In the genomic region with DNA sequence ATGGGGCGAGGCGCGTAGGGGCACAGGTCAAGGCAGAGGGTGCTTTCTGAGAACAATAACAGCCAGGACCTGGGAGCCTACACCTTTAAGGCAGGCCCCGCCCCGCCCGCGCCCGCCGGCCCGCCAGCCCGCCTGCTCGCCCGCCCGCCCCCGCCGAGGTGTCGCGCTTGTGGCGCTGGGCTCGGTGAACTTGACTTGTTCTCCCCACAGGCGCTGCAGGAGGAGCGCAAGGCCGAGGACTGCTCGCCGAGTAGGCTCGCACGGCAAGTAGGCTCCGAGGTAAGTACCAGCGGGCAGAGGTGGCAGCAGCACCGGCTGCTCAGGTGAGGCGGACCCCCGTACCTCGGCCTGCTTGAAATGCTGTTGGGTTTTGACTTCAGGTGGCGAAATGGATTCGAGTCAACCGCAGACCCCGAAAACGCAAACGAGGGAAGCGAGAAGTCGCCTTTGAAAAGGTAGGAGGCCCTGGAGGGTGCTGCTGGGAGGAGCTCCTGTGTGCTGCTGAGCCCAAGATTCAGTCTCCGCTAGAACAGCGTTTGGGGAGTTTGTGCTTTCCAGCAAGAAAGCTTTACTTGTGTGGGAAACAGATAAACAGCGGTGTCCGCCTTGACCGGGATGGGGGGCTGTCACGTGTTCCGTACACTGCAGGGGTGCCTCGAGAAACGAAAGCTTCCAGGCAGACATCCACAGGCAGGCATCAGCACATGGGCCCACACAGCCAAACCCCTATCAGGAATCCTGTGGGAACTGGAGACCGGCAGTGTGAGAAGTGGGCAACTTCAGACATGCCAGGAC, we compare ENCODE assay signal across 7 mouse cellular contexts.
DNase-seq lines count a peak whose midpoint lies in the region; ATAC-seq and TF ChIP-seq lines count a peak whose summit lies in the region.

No protein-coding gene starts in this region.

- peak overlapping the region; percentile 76 for H3K9ac ChIP-seq in intestine, embryonic 15.5 days
- H3K9ac ChIP-seq in limb, embryonic 12.5 days (replicated peaks), result peak overlapping the region; percentile 90
- peak overlapping the region; percentile 83 for H3K9ac ChIP-seq in midbrain, embryonic 13.5 days (replicated peaks)

- no peaks in the 10 kb centered on the region for H3K9me3 ChIP-seq in intestine, embryonic 15.5 days
- H3K9me3 ChIP-seq in limb, embryonic 12.5 days, result no peaks in the 10 kb centered on the region
- no peaks in the 10 kb centered on the region for H3K9me3 ChIP-seq in midbrain, embryonic 13.5 days

- peak overlapping the region; percentile 83 for H3K4me2 ChIP-seq in intestine, embryonic 15.5 days (replicated peaks)
- H3K4me2 ChIP-seq in limb, embryonic 12.5 days, result peak overlapping the region; percentile 89
- H3K4me2 ChIP-seq in midbrain, embryonic 13.5 days (replicated peaks), result peak overlapping the region; percentile 89

- TF ChIP-seq CTCF in small intestine, adult 2 months (IDR thresholded peaks at IDR 0.05; ENCODE audit: extremely low read depth, insufficient read length, insufficient replicate concordance, low read depth, low read length), result no peak

- intact Hi-C loops in gastrocnemius, postnatal 14 days (cut with DNase I; ENCODE audit: low total_unique reads), result loop anchor here (10.0 kb wide), 1 partner anchor 85 kb away; no protein-coding TSS in a partner anchor

- H3K36me3 ChIP-seq in intestine, embryonic 15.5 days, result peaks cover 5% of the 10 kb centered on the region; the same call in 1 of the 2 replicates
- H3K36me3 ChIP-seq in limb, embryonic 12.5 days, result 0 out of 2 replicates have a peak, but pooled peaks cover 4% of the 10 kb centered on the region
- H3K36me3 ChIP-seq in midbrain, embryonic 13.5 days, result no peaks in the 10 kb centered on the region
- H3K36me3 ChIP-seq in small intestine, adult 2 months (ENCODE audit: control insufficient read depth, insufficient read depth, low read length), result 0 out of 2 replicates have a peak, but pooled peaks cover 1% of the 10 kb centered on the region

- peak overlapping the region; percentile 64 for H3K4me3 ChIP-seq in intestine, embryonic 15.5 days (replicated peaks)
- H3K4me3 ChIP-seq in limb, embryonic 12.5 days (replicated peaks), result peak overlapping the region; percentile 81
- H3K4me3 ChIP-seq in midbrain, embryonic 13.5 days (replicated peaks), result peak overlapping the region; percentile 67
- peak overlapping the region; percentile 89 for H3K4me3 ChIP-seq in small intestine, adult 2 months (ENCODE audit: low read depth, low read length)

- WGBS in intestine, embryonic 15.5 days, result under 1% methylated on average over 51 of the region's 51 CpGs
- WGBS in limb, embryonic 12.5 days, result under 1% methylated on average over 51 of the region's 51 CpGs
- under 1% methylated on average over 51 of the region's 51 CpGs for WGBS in midbrain, embryonic 13.5 days
- WGBS in small intestine, adult 2 months, result 1% methylated on average over 51 of the region's 51 CpGs

- peaks cover 26% of the 10 kb centered on the region for H3K4me1 ChIP-seq in intestine, embryonic 15.5 days (replicated peaks)
- H3K4me1 ChIP-seq in limb, embryonic 12.5 days (replicated peaks), result peaks cover 59% of the 10 kb centered on the region
- peaks cover 38% of the 10 kb centered on the region for H3K4me1 ChIP-seq in midbrain, embryonic 13.5 days (replicated peaks)
- H3K4me1 ChIP-seq in small intestine, adult 2 months (ENCODE audit: control insufficient read depth, insufficient read depth, insufficient read length, low read length), result peaks cover 27% of the 10 kb centered on the region

- H3K27ac ChIP-seq in intestine, embryonic 15.5 days, result peak overlapping the region; percentile 96
- peak overlapping the region; percentile 99 for H3K27ac ChIP-seq in limb, embryonic 12.5 days
- H3K27ac ChIP-seq in midbrain, embryonic 13.5 days, result peak overlapping the region; percentile 57
- peak overlapping the region; percentile 98 for H3K27ac ChIP-seq in small intestine, adult 2 months (ENCODE audit: insufficient read depth, low read depth, low read length)

- DNase-seq in ZHBTc4 (ENCODE audit: low read depth, low spot score), result peak; percentile 89
- peak; percentile 83 to 89 for DNase-seq in cerebellum, postnatal 36 days
- peak; percentile 89 for DNase-seq in gastrocnemius, postnatal 14 days

- peak; percentile 91 for ATAC-seq in intestine, embryonic 15.5 days
- peak; percentile 78 for ATAC-seq in limb, embryonic 12.5 days (ENCODE audit: insufficient number of reproducible peaks, insufficient read depth, low FRiP score, low TSS enrichment, low read depth)
- peak; percentile 85 for ATAC-seq in midbrain, embryonic 13.5 days

- H3K27me3 ChIP-seq in intestine, embryonic 15.5 days (replicated peaks), result no peaks in the 10 kb centered on the region
- no peaks in the 10 kb centered on the region for H3K27me3 ChIP-seq in limb, embryonic 12.5 days
- no peaks in the 10 kb centered on the region for H3K27me3 ChIP-seq in midbrain, embryonic 13.5 days
- H3K27me3 ChIP-seq in small intestine, adult 2 months (ENCODE audit: control insufficient read depth, insufficient read depth, low read length), result no peaks in the 10 kb centered on the region

- peak; percentile 91 for TF ChIP-seq POLR2A in small intestine, adult 2 months (IDR thresholded peaks at IDR 0.05; ENCODE audit: low read depth, low read length)

Comparison
In these comparisons a context has a peak if more than half of its experiments do, and no peak if none do; other contexts are left out.
1. Peak in every context shown above with its lines: DNase-seq, ATAC-seq, H3K4me3 ChIP-seq and H3K27ac ChIP-seq.